Mouse (Mus musculus): ENCODE data around the gene Hist1h4b.
"Not testable (repeated sequence)": the region's sequence is repeated elsewhere in the genome, so short reads cannot be mapped to it uniquely, and the experiment has no call there.

The Hist1h4b gene

DNA sequence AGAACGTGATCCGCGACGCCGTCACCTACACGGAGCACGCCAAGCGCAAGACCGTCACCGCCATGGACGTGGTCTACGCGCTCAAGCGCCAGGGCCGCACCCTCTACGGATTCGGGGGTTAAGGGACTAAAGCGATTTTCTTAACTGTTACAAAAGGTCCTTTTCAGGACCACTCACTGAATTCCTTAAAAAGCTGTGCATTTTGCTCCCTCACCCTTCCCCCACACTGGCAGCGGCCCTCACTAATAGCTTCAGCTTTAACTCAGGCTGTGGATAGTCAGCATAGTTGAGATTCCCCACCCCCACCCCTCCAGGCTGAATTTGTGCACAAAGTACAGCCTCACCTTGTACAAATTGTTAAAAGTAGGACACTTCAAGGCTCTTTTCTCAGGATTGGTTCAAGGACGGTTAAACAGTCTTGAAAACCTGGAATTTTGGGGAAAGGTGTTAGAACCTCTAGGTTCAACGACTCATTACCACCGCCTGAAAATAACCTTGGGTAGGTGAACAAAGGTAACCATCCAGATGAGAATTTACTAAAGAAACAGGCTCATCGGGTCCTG, 479 bp downstream of the Hist1h4b start:
- peak; percentile 63 for DNase-seq (ENCODE audit: low spot score)

DNA sequence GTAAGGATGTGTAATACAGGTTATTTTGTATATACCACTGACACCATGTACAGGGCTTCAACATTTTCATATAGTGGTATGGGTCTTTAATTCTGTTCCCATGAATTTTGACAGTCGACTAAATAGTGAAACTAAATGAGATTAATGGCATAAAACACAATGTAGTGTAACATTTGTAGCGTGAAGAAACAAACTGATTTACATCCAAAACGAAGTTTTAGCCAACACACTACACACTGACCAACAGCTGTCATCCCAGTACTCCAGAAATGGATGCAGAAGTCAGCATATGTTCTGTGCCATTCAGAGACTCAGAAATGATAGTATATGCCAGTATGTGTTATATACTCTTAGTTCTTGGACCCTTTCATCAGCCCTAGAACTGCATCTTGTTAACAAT, 1.1 kb downstream of the Hist1h4b start:
- no peak for DNase-seq (ENCODE audit: low spot score)

DNA sequence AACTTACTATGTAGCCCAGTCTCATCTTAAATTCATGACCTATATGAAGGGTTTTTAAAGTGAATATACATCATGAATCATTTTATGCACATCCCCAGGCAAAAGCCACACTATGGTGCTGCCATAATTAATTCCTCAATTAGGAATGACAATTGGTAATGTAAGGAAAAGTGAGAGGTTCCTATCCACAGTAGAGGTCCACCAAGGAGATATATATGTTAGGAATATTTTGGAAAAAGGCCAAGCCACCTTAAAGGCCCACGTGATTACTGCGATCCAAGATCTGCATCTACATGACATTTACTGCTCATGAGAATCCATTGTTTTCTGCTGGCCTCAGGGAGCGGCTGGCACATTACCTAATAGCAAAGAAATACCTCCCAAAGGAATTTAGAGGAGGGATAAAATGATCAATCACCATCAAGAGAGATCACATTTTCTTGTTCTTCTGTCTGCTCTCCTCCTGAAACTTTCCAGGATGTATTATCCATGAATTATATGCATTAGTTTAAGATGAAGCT, 2.5 kb downstream of the Hist1h4b start:
- no peak for DNase-seq (ENCODE audit: low spot score)

DNA sequence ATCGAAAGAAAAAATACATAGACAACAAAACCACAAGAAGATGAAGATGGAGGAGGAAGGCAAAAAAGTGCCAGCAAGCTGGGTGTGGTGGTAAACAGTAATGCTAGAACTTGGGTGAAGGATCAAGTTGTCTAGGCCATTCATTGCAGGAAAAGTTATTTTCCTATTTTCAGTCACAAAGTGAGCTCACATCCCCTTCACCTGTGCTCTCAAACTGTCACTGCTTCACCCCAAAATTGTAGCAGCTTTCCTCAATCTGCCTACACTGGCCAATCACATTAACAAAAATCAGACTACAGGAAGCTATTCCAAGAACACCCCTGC, 3.1 kb downstream of the Hist1h4b start:
- no peak for DNase-seq (ENCODE audit: low spot score)

DNA sequence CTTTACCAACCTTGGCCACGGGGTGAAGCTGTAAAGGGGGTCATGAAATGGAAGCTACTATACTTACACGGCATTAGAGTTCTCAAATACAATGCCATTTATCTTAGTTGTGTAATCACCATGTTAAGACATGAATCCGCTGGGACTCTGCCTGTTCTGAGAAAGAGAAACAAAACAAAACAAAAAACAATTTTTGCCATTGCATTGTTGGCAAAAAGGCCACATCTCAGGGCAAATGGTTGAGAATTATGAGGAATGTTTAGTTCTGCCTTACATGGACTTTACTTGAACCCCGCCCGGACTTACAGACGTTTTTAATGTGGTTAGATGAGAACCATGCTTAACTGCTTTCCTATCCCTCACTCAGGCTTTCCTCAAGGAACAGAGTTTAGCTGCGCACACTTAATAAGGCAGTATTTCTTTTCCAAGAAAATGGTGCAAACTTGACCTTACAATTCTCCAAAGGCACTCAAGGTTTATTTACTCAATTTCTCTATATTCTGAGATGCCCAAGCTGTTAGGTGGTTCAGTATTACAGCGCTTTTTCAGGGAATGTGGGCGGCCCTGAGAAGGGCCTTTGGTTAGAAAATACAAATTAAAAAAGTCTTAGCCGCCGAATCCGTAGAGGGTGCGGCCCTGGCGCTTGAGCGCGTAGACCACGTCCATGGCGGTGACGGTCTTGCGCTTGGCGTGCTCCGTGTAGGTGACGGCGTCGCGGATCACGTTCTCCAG, 3.6 kb downstream of the Hist1h4b start:
- DNase-seq (ENCODE audit: low spot score): no peak

DNA sequence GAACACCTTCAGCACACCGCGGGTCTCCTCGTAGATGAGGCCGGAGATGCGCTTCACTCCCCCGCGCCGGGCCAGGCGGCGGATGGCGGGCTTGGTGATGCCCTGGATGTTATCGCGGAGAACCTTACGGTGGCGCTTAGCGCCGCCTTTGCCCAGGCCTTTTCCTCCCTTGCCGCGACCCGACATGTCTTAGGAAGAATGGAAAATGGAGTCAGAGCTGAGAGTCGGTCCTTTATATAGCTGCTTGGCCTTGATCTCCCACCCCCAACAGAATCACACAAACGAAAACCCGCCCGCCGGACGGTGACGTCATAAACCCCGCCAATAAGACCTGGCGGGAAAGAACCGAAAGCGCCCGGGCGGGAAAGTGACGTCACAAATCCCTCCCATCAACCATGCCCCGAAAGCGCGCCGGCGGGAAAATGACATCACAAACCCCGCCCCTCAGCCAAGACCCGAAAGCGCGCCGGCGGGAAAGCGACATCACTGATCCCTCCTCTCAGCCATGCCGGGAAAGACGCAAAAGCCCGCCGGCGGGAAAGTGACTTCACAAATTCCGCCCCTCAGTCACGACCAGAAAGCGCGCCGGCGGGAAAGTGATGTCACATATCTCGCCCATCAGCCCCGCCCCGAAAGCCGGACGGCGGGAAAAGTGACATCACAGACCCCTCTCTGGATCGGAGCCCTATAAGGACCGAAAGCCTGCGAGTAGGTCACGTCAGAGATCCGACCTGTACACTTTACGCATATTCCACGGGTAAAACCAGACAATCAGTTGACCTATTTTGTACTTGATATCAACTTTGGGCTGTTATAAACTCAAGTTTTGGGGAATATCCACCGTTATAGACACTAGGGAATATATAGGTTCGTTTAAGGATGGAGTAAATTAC, 4.4 kb downstream of the Hist1h4b start, which contains the start of gene Hist1h4a:
Gene Hist1h4a, minus strand, starts transcription at position 259 of the 893 bp plus-strand sequence.
- DNase-seq (ENCODE audit: low spot score): peak; percentile 99

DNA sequence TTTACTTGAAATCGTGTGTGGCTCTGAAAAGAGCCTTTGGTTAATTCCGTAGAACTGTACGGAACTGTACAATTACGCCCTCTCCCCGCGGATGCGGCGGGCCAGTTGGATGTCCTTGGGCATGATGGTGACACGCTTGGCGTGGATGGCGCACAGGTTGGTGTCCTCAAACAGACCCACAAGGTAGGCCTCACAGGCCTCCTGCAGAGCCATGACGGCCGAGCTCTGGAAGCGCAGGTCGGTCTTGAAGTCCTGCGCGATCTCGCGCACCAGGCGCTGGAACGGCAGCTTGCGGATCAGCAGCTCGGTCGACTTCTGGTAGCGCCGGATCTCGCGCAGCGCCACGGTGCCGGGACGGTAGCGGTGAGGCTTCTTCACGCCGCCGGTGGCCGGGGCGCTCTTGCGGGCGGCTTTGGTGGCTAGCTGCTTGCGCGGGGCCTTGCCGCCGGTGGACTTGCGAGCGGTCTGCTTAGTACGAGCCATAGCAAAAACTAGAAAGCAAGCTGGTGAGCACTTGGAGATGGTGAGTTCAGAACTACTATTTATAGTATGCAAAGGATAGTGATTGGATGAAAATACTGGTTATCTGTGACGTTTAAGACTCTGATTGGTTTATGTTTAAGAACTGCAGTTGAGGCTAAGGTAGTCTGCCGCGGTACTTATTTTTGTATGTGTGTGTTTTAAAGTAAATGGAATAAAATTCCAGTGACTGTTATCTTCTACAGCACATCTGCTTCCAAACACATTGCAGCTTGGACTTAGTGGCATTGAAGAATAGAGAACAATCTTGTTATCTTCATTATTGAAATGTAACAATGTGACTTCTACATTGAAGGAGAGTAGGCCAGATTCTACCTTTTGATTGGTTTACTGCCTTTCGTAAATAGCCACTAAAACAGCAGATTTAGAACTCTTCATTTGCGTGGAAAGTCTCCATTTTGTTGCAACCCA, 5.3 kb downstream of the Hist1h4b start, which contains the start of gene Hist1h3a:
Gene Hist1h3a, minus strand, starts transcription at position 516 of the 951 bp plus-strand sequence.
- peak; percentile 93 for DNase-seq (ENCODE audit: low spot score)

DNA sequence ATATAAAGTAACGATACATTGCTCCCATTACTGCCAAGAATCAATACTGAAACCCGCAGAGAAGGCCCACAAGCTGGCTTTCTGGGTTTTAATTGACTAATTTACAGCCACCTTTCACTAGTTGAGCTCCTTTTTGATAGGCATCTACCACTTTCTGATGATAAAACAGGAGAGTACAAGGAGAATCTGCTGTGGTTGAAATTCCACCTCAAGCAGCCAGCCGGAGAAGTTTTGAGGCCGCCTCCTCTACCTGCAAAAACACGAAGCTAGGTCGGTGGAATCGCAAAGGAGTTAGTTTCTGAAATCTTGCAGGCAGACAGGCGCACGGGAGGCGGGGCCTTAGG, 6.4 kb downstream of the Hist1h4b start:
- DNase-seq (ENCODE audit: low spot score): no peak

DNA sequence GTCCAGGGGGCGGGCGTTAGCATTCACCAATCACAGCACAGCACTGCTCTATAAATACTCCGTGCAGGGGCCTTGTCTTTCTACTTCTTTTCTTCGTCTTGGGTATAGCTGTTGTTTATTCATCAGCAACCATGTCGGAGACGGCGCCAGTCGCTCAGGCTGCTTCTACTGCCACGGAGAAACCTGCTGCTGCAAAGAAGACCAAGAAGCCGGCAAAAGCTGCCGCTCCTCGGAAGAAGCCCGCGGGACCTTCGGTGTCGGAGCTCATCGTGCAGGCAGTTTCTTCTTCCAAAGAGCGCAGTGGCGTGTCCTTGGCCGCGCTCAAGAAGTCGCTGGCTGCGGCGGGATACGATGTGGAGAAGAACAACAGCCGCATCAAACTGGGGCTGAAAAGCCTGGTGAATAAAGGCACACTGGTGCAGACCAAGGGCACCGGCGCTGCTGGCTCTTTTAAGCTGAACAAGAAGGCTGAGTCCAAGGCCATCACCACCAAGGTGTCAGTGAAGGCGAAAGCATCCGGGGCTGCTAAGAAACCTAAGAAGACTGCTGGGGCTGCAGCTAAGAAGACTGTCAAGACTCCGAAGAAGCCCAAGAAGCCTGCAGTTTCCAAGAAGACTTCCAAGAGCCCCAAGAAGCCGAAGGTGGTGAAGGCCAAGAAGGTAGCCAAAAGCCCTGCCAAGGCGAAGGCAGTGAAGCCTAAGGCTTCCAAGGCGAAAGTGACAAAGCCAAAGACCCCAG, 6.9 kb downstream of the Hist1h4b start, which contains the start of gene Hist1h1a:
Gene Hist1h1a, plus strand, starts transcription at position 81 of the 738 bp plus-strand sequence.
- peak; percentile 97 for DNase-seq (ENCODE audit: low spot score)

DNA sequence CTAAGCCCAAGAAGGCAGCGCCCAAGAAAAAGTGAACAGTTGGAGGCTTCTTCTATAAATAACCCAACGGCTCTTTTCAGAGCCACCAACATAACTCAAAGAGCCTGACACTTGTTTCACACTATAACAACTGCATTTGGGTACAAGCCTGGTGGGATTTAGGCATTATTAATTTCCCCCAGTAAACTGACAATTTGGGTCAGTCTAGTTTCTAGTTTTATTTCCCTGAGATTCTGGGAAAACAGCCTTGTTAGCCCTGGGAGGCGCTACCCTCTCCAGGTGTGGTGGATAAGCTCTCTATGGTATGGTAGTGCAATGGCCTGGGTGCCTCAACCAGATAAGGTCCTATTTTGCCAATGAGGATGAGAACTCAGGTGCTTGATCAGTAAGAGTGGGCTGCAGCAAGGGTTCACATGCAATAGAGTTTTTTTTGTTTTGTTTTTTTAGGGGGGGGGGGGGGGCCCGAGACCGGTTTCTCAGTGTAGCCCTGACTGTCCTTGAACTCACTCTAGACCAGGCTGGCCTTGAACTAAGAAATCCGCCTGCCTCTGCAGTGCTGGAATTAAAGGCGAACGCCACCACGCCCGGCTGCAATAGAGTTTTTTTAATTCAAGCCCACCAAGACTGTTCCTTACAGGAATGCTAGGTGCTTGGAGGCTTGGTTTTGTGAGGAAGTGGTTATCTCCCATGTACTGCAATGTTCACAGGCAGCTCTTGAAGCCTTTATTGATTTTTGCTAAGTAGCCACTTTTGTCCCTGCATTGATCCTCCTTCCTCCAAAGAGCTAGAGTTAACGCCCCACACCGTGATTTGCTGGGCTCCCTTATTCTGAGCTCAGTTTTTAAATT, 7.7 kb downstream of the Hist1h4b start:
- DNase-seq (ENCODE audit: low spot score): no peak

DNA sequence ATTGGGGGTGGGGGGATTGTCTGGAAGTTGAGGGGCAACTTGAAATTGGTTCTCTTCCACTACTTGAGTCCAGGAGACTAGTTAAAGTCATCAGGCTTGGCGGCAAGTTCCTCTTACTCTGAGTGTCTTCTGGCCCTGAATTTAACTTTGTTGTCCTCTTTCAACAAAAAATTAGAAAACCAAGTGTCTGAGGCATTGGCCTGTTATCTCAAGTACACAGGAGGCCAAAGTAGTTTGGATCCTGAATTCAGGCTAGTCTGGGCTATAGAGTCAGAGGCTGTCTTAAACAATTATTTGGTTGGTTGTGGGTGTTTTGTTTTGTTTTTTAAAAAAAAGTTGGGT, 8.3 kb downstream of the Hist1h4b start:
- DNase-seq (ENCODE audit: low spot score): no peak

DNA sequence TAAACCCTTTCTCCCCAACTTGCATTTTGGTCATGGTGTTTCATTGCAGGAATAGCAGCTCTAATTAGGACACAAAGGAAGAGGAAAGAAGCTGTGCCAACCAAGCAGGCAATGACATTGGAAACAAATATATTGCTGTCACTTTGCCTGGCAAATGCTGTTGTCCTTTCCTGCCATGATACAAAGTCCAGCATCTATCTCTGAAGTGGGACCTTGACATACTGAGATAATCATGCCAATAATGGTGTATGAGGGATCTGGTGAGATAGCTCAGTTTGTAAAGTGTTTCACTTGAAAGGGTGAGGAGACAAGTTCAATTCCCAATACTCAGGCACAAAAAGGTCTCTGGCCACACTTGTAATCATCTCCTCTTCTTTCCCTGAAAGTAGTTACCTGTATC, 10.0 kb downstream of the Hist1h4b start:
- DNase-seq (ENCODE audit: low spot score): no peak

DNA sequence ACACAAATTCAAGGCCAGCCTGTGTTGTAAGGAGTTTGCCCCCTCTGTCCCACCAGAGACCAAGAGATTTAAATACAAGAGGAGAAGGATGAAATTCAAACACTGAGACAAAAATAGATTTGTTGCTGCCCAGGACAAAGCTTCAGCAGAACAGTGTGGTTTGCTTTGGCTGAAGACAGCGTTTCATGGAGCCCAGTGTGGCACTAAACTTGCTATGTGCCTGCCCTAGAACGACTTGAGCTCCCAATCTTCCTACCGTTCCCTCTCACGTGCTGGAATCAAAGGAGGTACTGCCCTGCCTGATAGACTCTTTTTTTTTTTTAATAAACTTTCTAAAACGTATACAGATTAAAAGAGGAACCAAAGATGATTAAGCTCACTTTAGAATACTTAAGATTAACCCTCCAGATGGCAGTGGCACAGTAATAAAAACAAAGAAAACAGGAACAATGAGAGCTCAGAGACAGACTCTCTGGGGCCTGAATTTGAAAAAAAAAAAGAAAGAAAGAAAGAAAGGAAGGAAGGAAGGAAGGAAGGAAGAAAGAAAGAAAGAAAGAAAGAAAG, 12.1 kb downstream of the Hist1h4b start:
- DNase-seq (ENCODE audit: low spot score): no peak

DNA sequence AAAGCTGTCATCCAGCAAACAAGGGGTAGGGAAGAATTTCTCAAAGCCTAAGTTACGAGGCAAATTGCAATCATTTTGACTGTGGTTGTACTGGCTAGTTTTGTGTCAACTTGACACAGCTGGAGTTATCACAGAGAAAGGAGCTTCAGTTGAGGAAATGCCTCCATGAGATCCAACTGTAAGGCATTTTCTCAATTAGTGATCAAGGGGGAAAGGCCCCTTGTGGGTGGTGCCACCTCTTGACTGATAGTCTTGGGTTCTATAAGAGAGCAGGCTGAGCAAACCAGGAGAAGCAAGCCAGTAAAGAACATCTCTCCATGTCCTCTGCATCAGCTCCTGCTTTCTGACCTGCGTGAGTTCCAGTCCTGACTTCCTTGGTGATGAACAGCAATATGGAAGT, 12.8 kb downstream of the Hist1h4b start, which contains the start of gene Trim38:
Gene Trim38, plus strand, starts transcription at position 301 of the 400 bp plus-strand sequence.
- not testable (repeated sequence) for DNase-seq (ENCODE audit: low spot score)

DNA sequence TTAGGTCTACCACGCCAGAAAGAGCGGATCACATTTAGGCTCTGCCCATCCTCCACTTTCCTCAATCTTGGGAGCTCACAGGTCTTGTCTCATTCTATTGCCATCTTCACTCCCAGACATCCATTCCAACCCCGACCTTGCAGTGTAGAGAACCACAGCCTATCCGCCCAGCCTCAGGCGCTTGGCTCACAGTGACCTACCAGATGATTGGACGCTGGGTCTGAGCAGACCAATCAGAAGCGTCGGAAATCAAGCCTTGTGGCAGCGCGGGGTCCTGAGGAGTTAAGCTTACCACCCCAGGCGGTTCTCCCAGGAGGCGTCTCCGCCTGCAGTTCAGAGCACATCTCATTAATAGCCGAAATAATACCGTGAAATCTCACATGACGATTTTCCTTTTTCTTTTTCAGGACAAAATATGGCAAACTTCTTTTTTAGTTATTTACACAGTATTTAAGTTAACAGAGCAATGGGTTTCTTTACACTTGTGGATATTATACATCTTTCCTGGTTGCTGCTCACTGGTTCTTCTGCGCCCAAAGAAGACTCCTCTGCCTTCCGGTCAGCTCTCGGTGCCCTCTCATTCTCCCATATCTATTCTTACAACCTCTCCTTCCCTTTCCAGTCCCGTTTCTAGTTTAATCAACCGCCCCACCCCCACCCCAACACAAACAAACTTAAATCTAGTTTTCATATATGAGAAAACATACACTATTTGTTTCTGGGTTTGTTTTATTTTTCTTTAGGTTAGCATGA, 15.9 kb downstream of the Hist1h4b start:
- DNase-seq (ENCODE audit: low spot score): peak; percentile 76

DNA sequence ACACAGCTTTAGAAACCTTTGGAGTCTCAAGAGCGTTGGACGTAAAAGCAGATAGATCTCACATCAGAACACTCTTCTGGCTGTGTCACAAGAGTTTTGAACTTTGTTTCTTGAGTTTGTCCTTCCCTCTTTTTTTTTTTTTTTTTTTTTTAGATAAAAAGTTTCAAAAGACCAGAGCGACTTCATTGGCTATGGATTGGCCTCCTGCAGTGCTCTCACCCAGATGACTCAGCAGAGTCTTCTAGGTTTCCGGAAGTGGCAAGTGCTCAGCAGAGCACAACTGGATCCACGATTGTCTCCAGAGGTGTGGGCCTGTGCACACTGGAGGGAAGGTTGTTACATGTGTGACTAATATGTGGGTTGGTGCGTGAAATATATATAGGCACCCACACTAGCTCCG, 21.5 kb downstream of the Hist1h4b start:
- no peak for DNase-seq (ENCODE audit: low spot score)

DNA sequence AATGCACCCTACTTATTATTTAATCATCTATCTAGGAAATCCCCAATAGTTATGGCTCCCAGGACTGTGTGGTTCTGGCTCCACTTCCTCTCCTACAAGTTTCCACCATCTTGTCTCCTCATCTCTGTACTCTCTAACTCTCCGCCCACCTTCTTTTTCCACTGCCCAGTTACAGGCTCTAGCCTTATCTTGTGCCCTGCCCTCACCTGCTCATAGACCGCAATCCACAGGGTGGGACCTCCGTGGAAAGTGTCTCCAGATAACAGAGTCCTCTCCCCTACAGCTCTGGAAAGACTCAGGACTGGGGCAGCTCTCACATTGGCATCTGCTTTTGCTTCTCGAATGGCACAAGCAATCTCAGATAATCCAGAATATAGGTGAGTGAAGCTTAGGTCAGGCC, 22.2 kb downstream of the Hist1h4b start:
- DNase-seq (ENCODE audit: low spot score): no peak

DNA sequence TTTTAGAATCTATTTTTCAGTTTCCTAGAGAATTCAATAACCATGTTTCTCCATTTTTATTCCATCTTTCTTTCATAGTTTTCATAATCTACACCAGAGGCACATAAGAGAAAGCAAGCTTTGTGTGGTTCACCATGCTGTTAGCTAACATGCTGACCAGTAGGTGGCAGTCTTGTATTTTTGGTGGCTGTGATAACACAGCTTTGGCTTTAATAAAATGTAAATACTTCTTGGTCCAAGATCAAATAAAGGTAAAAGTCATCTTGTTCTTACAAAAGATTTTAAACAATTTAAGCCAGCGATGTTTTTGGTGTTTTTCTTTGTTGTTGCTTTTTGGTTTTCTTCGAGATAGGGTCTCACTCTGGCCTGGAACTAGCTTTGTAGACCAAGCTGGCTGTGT, 35.7 kb downstream of the Hist1h4b start:
- peak; percentile 80 for DNase-seq (ENCODE audit: low spot score)

DNA sequence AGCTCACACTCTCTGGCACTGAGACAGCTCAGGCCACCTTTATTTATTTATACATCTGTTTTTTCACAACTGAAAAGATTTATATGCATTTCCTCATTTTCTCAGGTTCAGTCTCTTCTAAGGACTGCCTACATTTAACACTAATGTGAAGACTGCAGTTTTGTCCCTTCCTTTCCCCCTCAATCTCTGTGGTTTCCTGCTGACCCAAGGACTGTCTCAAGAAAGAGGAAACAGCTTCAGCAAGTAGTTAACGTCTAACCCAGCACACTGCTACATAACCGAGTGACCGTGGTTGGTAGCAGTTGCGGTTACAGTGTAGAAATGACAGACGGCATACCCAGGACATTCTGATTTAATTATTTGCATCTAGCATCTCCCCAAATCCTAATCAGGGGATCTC, 42.6 kb downstream of the Hist1h4b start:
- DNase-seq (ENCODE audit: low spot score): no peak

All from retina, embryonic 14.5 days (tissue).